Mouse (Mus musculus): ENCODE results near the gene Duox2.
A peak's percentile ranks its signal among the peaks of the same experiment; 100 is the strongest.

Duox2 gene

GRCm38 (mm10) chr2:122325361-122325760 lies 27.1 kb upstream of the Duox2 start:
- Histone ChIP-seq H3K27me3 (ENCODE audit: insufficient read depth, low read length) (peaks cover 35% of the 10 kb centered on the region), H3K4me3 (replicated peaks; ENCODE audit: low read length) (no peak overlapping the region), H3K36me3 (ENCODE audit: insufficient read depth, low read length) (no peaks in the 10 kb centered on the region), H3K4me1 (replicated peaks; ENCODE audit: low read depth, low read length) (0 out of 2 replicates have a peak, but pooled peaks cover 3% of the 10 kb centered on the region), H3K9me3 (ENCODE audit: low read length) (no peaks in the 10 kb centered on the region)
- TF ChIP-seq POU5F1 (IDR thresholded peaks at IDR 0.05; ENCODE audit: borderline replicate concordance, low read length) (no peak), NANOG (IDR thresholded peaks at IDR 0.05; ENCODE audit: borderline replicate concordance, low read length) (no peak), CTCF (conservative IDR thresholded peaks at IDR 0.05; ENCODE audit: low read length) (no peak)

- H3K36me3 ChIP-seq (ENCODE audit: insufficient read depth, low read length) = no peaks in the 10 kb centered on the region
- no peak overlapping the region for H3K4me3 ChIP-seq (replicated peaks; ENCODE audit: low read length)
- peaks cover 40% of the 10 kb centered on the region for H3K27me3 ChIP-seq (ENCODE audit: insufficient read depth, low read length)
- TF ChIP-seq POU5F1 (IDR thresholded peaks at IDR 0.05; ENCODE audit: borderline replicate concordance, low read length) = no peak
- no peak for TF ChIP-seq NANOG (IDR thresholded peaks at IDR 0.05; ENCODE audit: borderline replicate concordance, low read length)
- TF ChIP-seq CTCF (conservative IDR thresholded peaks at IDR 0.05; ENCODE audit: low read length) = no peak
- H3K9me3 ChIP-seq (ENCODE audit: low read length) = no peaks in the 10 kb centered on the region
- H3K4me1 ChIP-seq (replicated peaks; ENCODE audit: low read depth, low read length) = peaks cover 7% of the 10 kb centered on the region; the same call in 1 of the 2 replicates
Observed at GRCm38 (mm10) chr2:122324586-122324985, 26.3 kb upstream of the Duox2 start.

GRCm38 (mm10) chr2:122323960-122324359 lies 25.7 kb upstream of the Duox2 start:
- Histone ChIP-seq H3K4me1 (replicated peaks; ENCODE audit: low read depth, low read length) (peaks cover 11% of the 10 kb centered on the region), H3K27me3 (ENCODE audit: insufficient read depth, low read length) (peaks cover 41% of the 10 kb centered on the region), H3K9me3 (ENCODE audit: low read length) (no peaks in the 10 kb centered on the region), H3K36me3 (ENCODE audit: insufficient read depth, low read length) (no peaks in the 10 kb centered on the region), H3K4me3 (replicated peaks; ENCODE audit: low read length) (no peak overlapping the region)
- TF ChIP-seq NANOG (IDR thresholded peaks at IDR 0.05; ENCODE audit: borderline replicate concordance, low read length) (no peak), CTCF (conservative IDR thresholded peaks at IDR 0.05; ENCODE audit: low read length) (no peak), POU5F1 (IDR thresholded peaks at IDR 0.05; ENCODE audit: borderline replicate concordance, low read length) (no peak)

GRCm38 (mm10) chr2:122317384-122317783 lies 19.1 kb upstream of the Duox2 start:
- Histone ChIP-seq H3K9me3 (ENCODE audit: low read length) (peaks cover 10% of the 10 kb centered on the region), H3K36me3 (ENCODE audit: insufficient read depth, low read length) (no peaks in the 10 kb centered on the region), H3K4me1 (replicated peaks; ENCODE audit: low read depth, low read length) (peaks cover 37% of the 10 kb centered on the region), H3K4me3 (replicated peaks; ENCODE audit: low read length) (no peak overlapping the region), H3K27me3 (ENCODE audit: insufficient read depth, low read length) (peaks cover 78% of the 10 kb centered on the region)
- no peak for TF ChIP-seq NANOG (IDR thresholded peaks at IDR 0.05; ENCODE audit: borderline replicate concordance, low read length)
- TF ChIP-seq POU5F1 (IDR thresholded peaks at IDR 0.05; ENCODE audit: borderline replicate concordance, low read length) = no peak
- no peak for TF ChIP-seq CTCF (conservative IDR thresholded peaks at IDR 0.05; ENCODE audit: low read length)

GRCm38 (mm10) chr2:122315372-122315771 lies 17.1 kb upstream of the Duox2 start, which contains the start of gene Duox1:
Duox1 (plus strand) TSS chr2:122315672.
- Histone ChIP-seq H3K4me3 (replicated peaks; ENCODE audit: low read length) (no peak within 1 kb of the TSS), H3K27me3 (ENCODE audit: insufficient read depth, low read length) (peaks cover 80% of the 10 kb centered on the region), H3K36me3 (ENCODE audit: insufficient read depth, low read length) (no peaks in the 10 kb centered on the region)

GRCm38 (mm10) chr2:122313536-122313935 lies 15.3 kb upstream of the Duox2 start, which contains the start of gene Duoxa1:
Duoxa1 (minus strand) TSS chr2:122313730.
- no peak for TF ChIP-seq CTCF (conservative IDR thresholded peaks at IDR 0.05; ENCODE audit: low read length)
- TF ChIP-seq NANOG (IDR thresholded peaks at IDR 0.05; ENCODE audit: borderline replicate concordance, low read length) = no peak
- Histone ChIP-seq H3K9me3 (ENCODE audit: low read length) (peaks cover 10% of the 10 kb centered on the region), H3K4me1 (replicated peaks; ENCODE audit: low read depth, low read length) (peaks cover 40% of the 10 kb centered on the region), H3K36me3 (ENCODE audit: insufficient read depth, low read length) (no peaks in the 10 kb centered on the region), H3K27me3 (ENCODE audit: insufficient read depth, low read length) (peaks cover 74% of the 10 kb centered on the region), H3K4me3 (replicated peaks; ENCODE audit: low read length) (peak within 1 kb of the TSS; percentile 66)

More at GRCm38 (mm10) chr2:122315372-122315771, 17.1 kb upstream of the Duox2 start, which contains the start of gene Duox1:
- Histone ChIP-seq H3K4me1 (replicated peaks; ENCODE audit: low read depth, low read length) (peaks cover 51% of the 10 kb centered on the region), H3K9me3 (ENCODE audit: low read length) (peaks cover 10% of the 10 kb centered on the region)
- TF ChIP-seq CTCF (conservative IDR thresholded peaks at IDR 0.05; ENCODE audit: low read length) (no peak), POU5F1 (IDR thresholded peaks at IDR 0.05; ENCODE audit: borderline replicate concordance, low read length) (no peak), NANOG (IDR thresholded peaks at IDR 0.05; ENCODE audit: borderline replicate concordance, low read length) (no peak)

- peaks cover 40% of the 10 kb centered on the region for H3K4me1 ChIP-seq (replicated peaks; ENCODE audit: low read depth, low read length)
- no peaks in the 10 kb centered on the region for H3K36me3 ChIP-seq (ENCODE audit: insufficient read depth, low read length)
- TF ChIP-seq CTCF (conservative IDR thresholded peaks at IDR 0.05; ENCODE audit: low read length) = peak; percentile 66
- no peak for TF ChIP-seq NANOG (IDR thresholded peaks at IDR 0.05; ENCODE audit: borderline replicate concordance, low read length)
- no peak for TF ChIP-seq POU5F1 (IDR thresholded peaks at IDR 0.05; ENCODE audit: borderline replicate concordance, low read length)
- H3K9me3 ChIP-seq (ENCODE audit: low read length) = peaks cover 10% of the 10 kb centered on the region
- peaks cover 73% of the 10 kb centered on the region for H3K27me3 ChIP-seq (ENCODE audit: insufficient read depth, low read length)
- peak overlapping the region; percentile 66 for H3K4me3 ChIP-seq (replicated peaks; ENCODE audit: low read length)
Observed at GRCm38 (mm10) chr2:122312722-122313417, 14.6 kb upstream of the Duox2 start.

- Histone ChIP-seq H3K4me1 (replicated peaks; ENCODE audit: low read depth, low read length) (peaks cover 34% of the 10 kb centered on the region), H3K4me3 (replicated peaks; ENCODE audit: low read length) (no peak overlapping the region), H3K36me3 (ENCODE audit: insufficient read depth, low read length) (no peaks in the 10 kb centered on the region), H3K27me3 (ENCODE audit: insufficient read depth, low read length) (peaks cover 72% of the 10 kb centered on the region), H3K9me3 (ENCODE audit: low read length) (peaks cover 10% of the 10 kb centered on the region)
- TF ChIP-seq POU5F1 (IDR thresholded peaks at IDR 0.05; ENCODE audit: borderline replicate concordance, low read length) = no peak
- no peak for TF ChIP-seq CTCF (conservative IDR thresholded peaks at IDR 0.05; ENCODE audit: low read length)
- no peak for TF ChIP-seq NANOG (IDR thresholded peaks at IDR 0.05; ENCODE audit: borderline replicate concordance, low read length)
Observed at GRCm38 (mm10) chr2:122311561-122311960, 13.3 kb upstream of the Duox2 start.
